In the genomic region with DNA sequence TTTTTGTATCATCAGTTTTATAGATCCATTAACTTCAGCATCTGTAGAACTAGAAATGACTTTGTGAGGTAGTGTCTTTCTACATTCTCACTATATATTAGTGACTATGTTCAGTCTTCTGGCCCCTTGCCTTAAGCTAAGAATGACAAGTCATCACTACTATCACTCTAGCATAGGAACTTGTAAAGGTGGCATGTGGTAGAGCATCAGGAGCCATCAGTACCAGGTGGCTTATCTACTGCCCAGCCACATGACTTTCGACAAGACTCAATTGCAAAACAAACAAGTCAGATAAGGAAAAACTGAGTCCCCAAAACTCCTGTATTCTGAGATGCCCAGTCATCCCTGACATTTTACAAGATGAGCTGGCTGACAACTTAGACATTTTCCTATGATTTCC, we compare ENCODE assay signal across 26 mouse cellular contexts. TPM values are rescaled to one million over a fixed set of nuclear protein-coding genes. Genes with fewer than 3 reads are reported as not detected.
"Had no signal": no experiment of that assay in that cellular context is flagged by ENCODE, and none has a peak within 500 bp of the region (broad histone marks: within the 10 kb centered on the region; RNA-seq: fewer than 3 reads in every experiment).

No protein-coding gene starts in this region.

- H3K27ac ChIP-seq: layer of hippocampus, adult 2 months; limb, embryonic 10.5 days; limb, embryonic 13.5 days; midbrain, embryonic 12.5 days; midbrain, embryonic 15.5 days; neural tube, embryonic 12.5 days; neural tube, embryonic 15.5 days had no signal

- ATAC-seq: intestine, embryonic 16.5 days; midbrain, embryonic 15.5 days had no signal

- H3K9me3 ChIP-seq: limb, embryonic 10.5 days; limb, embryonic 13.5 days; midbrain, embryonic 12.5 days; midbrain, embryonic 15.5 days; neural tube, embryonic 12.5 days; neural tube, embryonic 15.5 days had no signal

- H3K4me2 ChIP-seq: limb, embryonic 13.5 days; lung, embryonic 14.5 days; midbrain, embryonic 12.5 days; midbrain, embryonic 15.5 days; neural tube, embryonic 12.5 days; neural tube, embryonic 15.5 days had no signal

- H3K9ac ChIP-seq: limb, embryonic 13.5 days; lung, embryonic 14.5 days; midbrain, embryonic 12.5 days; midbrain, embryonic 15.5 days; neural tube, embryonic 12.5 days; neural tube, embryonic 15.5 days had no signal

- DNase-seq: kidney, adult 18-20 months; kidney, adult 9 months; kidney, postnatal 14 days; kidney, postnatal 4 days; layer of hippocampus, adult 9-11 months; lung, embryonic 14.5 days; lung, postnatal 10 days; lung, postnatal 36 days; right cerebral cortex, adult 18-20 months; right cerebral cortex, postnatal 14 days; spleen, adult 18-20 months; thymus, adult 18-20 months; thymus, postnatal 36 days had no signal

- H3K4me1 ChIP-seq: limb, embryonic 10.5 days; limb, embryonic 13.5 days; midbrain, embryonic 12.5 days; midbrain, embryonic 15.5 days; neural tube, embryonic 12.5 days; neural tube, embryonic 15.5 days had no signal

- H3K4me3 ChIP-seq: layer of hippocampus, adult 2 months; limb, embryonic 10.5 days; limb, embryonic 13.5 days; midbrain, embryonic 12.5 days; midbrain, embryonic 15.5 days; neural tube, embryonic 12.5 days; neural tube, embryonic 15.5 days had no signal

- H3K27me3 ChIP-seq: limb, embryonic 13.5 days; midbrain, embryonic 12.5 days; midbrain, embryonic 15.5 days; neural tube, embryonic 12.5 days; neural tube, embryonic 15.5 days had no signal

RNA-seq across cellular contexts. Expression of a gene that starts 51.3 kb away (rescaled TPM):
- total RNA-seq: layer of hippocampus, adult 2 months; layer of hippocampus, postnatal 25 days; left cerebral cortex, adult 18-20 months; left cerebral cortex, postnatal 25 days; liver, adult 2 months had no signal
- polyA plus RNA-seq: limb, embryonic 10.5 days; limb, embryonic 13.5 days; lung, embryonic 14.5 days; midbrain, embryonic 12.5 days; midbrain, embryonic 15.5 days; testis, adult 2 months had no signal
